Mouse (Mus musculus) kidney, postnatal 0 days (tissue): ENCODE measurements around the gene Kif18b. TPM values are rescaled to one million over a fixed set of nuclear protein-coding genes. Genes with fewer than 3 reads are reported as not detected.

Source experiments
- ATAC-seq: fragments of 200-750 bp; cut with Nextera tagmentation; replicated peaks from 2 replicates; pipeline ENCODE4 v1.8.0; 2017; ENCODE audit warnings: low read depth, moderate number of reproducible peaks, moderate TSS enrichment, moderate library complexity; ENCODE audit not compliant: low FRiP score
- DNase-seq: peaks from one replicate; pipeline ENCODE4 v3.0.0-alpha.2; 2016; ENCODE audit warnings: low spot score
- H3K27ac ChIP-seq: fragments of 300-500 bp; sonication (generic); 2 replicates; pipeline ENCODE4 v1.5.1; 2014; ENCODE audit warnings: mild to moderate bottlenecking
- H3K27me3 ChIP-seq: fragments of 300-500 bp; sonication (generic); 2 replicates; pipeline ENCODE4 v1.6.1; 2014; ENCODE audit warnings: low read length, mixed read lengths; ENCODE audit not compliant: insufficient read depth
- H3K36me3 ChIP-seq: fragments of 300-500 bp; sonication (generic); 2 replicates; pipeline ENCODE4 v1.6.1; 2014; ENCODE audit warnings: low read length, mixed read lengths; ENCODE audit not compliant: insufficient read depth
- H3K4me1 ChIP-seq: fragments of 300-500 bp; sonication (generic); replicated peaks from 2 replicates; pipeline ENCODE4 v1.6.1; 2014; ENCODE audit warnings: antibody characterized with exemption, low read length, mixed read lengths; ENCODE audit not compliant: insufficient read depth
- H3K4me2 ChIP-seq: fragments of 300-500 bp; sonication (generic); 2 replicates; pipeline ENCODE4 v1.6.1; 2014; ENCODE audit warnings: mild to moderate bottlenecking, low read length, moderate library complexity, mixed read lengths
- H3K4me3 ChIP-seq: fragments of 300-500 bp; sonication (generic); replicated peaks from 2 replicates; pipeline ENCODE4 v1.5.1; 2014; ENCODE audit warnings: low read depth, low read length
- H3K9ac ChIP-seq: fragments of 300-500 bp; sonication (generic); 2 replicates; pipeline ENCODE4 v1.6.1; 2014; ENCODE audit warnings: low read depth, low read length
- H3K9me3 ChIP-seq: fragments of 300-500 bp; sonication (generic); replicated peaks from 2 replicates; pipeline ENCODE4 v1.6.1; 2016; ENCODE audit warnings: low read length, inconsistent platforms, mixed read lengths
- CTCF ChIP-seq: IDR thresholded peaks from 2 replicates; pipeline ENCODE4 v1.5.1; 2016; ENCODE audit warnings: antibody characterized with exemption, low read depth, mild to moderate bottlenecking, moderate library complexity
- WGBS: fragments of 180-500 bp; shearing (Covaris S2); extraction: QIAGEN DNeasy Blood & Tissue Kit; methylation state at CpG from one replicate; pipeline ENCODE4 v1.1.7; 2014; 5-methylcytosine and 5-hydroxymethylcytosine counted together
- polyA plus RNA-seq: library from polyadenylated mRNA; unstranded; fragments of >200 nt; fragmentation: Nextera tagmentation; extraction: Ambion mirVana; gene quantifications from 2 replicates; pipeline ENCODE4 v1.2.1, GENCODE M21; 2015

Kif18b gene
- polyA plus RNA-seq, 1 experiment from 2014 or later: 2.6 TPM

DNA sequence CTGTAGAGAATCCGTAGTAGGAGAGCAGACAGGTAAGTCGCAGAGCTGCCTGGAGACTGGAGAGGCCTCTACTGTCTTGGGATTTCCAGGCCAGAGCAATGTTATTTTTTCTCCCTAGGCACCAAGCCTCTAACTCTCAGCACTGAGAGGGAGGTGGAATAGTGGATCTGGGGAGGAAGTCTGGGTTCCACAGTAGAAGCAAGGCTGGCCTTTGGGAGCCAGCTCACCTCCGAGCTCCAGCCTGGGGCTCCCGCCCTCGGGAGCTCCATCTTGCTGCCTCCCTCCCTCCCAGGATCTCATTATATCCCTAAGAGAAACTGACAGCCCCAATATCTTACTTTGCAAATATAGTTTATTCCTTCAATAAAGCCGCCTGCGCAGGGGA is 37.9 kb upstream of the Kif18b start:
- TF ChIP-seq CTCF: no peak
- 36% methylated on average over 7 of the region's 7 CpGs for WGBS
- no peak for ATAC-seq
- no peak for DNase-seq
- no peaks in the 10 kb centered on the region; the same call in 1 of the 2 replicates for H3K27me3 ChIP-seq
- no peaks in the 10 kb centered on the region for H3K36me3 ChIP-seq
- H3K27ac ChIP-seq: no peak overlapping the region
- no peak overlapping the region for H3K9ac ChIP-seq
- no peak overlapping the region for H3K4me3 ChIP-seq
- H3K9me3 ChIP-seq: no peaks in the 10 kb centered on the region
- H3K4me2 ChIP-seq: peak overlapping the region; percentile 23
- H3K4me1 ChIP-seq: peaks cover 15% of the 10 kb centered on the region

DNA sequence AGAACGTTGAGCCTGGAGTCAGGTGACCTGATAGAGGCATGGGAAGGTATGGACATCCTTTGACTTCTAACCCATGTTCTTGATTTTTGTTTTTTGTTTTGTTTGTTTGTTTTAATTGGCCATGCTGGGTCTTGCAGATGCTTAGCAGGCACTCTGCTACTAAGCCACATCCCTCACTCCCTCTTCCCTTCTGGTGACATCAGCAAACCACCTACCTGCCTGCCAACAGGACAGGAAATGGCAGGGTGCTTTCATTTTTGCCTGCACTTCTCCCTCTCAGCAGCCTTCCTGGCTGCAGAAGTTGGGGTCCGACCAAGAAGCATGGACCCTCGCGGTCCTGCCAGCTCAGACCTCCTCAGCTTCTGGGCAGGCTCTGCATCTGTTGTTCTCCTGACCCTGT is 36.2 kb upstream of the Kif18b start:
- Histone ChIP-seq H3K36me3 (no peaks in the 10 kb centered on the region), H3K9me3 (no peaks in the 10 kb centered on the region), H3K27me3 (no peaks in the 10 kb centered on the region; the same call in 1 of the 2 replicates), H3K27ac (no peak overlapping the region), H3K4me1 (peaks cover 15% of the 10 kb centered on the region), H3K4me2 (no peak overlapping the region), H3K4me3 (no peak overlapping the region), H3K9ac (no peak overlapping the region)
- ATAC-seq (no peak), DNase-seq (no peak)
- 92% methylated on average over 4 of the region's 4 CpGs for WGBS
- no peak for TF ChIP-seq CTCF

DNA sequence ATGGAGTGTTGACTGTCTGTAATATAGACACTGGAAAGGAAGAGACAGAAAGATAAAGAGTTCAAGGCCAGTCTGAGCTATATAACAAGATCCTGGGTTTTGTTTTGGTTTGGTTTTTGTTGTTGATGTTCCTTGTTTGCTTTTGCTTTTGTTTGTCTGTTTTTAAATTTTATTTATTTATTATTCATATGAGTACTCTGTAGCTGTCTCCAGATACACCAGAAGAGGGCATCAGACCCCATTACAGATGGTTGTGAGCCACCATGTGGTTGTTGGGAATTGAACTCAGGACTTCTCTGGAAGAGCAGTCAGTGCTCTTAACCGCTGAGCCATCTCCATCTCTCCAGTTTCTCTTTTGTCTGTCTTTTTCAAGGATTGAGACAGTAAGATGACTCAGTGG is 33.9 kb upstream of the Kif18b start:
- H3K4me1 ChIP-seq: peaks cover 7% of the 10 kb centered on the region
- no peak overlapping the region for H3K9ac ChIP-seq
- no peak overlapping the region for H3K4me2 ChIP-seq
- ATAC-seq (no peak), DNase-seq (no peak)
- no peaks in the 10 kb centered on the region for H3K36me3 ChIP-seq
- no peaks in the 10 kb centered on the region for H3K9me3 ChIP-seq
- no peak overlapping the region for H3K27ac ChIP-seq
- peak; percentile 32; the same call in 1 of the 2 replicates for TF ChIP-seq CTCF
- no peak overlapping the region for H3K4me3 ChIP-seq
- WGBS: 81% methylated on average over 1 of the region's 1 CpGs
- peaks cover 5% of the 10 kb centered on the region; the same call in 1 of the 2 replicates for H3K27me3 ChIP-seq

DNA sequence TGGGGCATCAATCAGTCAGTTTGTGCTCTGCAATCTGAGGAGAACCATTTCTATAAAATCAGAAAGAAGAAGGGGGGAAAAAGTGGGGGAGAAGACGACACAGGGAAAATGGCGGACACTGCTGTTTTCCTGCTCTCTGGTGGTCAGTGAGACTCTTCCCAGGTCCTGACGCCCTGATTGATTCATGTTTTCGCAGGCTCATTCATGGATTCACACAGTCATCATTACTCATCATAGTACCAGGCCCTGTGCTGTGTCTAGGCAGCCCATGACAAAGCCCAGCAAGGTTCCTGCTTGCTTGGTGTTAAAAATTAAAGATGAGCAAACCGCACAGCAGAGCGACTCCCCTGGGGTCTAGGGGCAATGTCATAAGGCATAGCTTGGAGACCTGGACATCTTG is 33.5 kb upstream of the Kif18b start:
- DNase-seq (no peak), ATAC-seq (no peak)
- Histone ChIP-seq H3K27me3 (peaks cover 5% of the 10 kb centered on the region; the same call in 1 of the 2 replicates), H3K4me3 (no peak overlapping the region), H3K9me3 (no peaks in the 10 kb centered on the region), H3K4me2 (no peak overlapping the region), H3K4me1 (peaks cover 3% of the 10 kb centered on the region; the same call in 1 of the 2 replicates), H3K36me3 (no peaks in the 10 kb centered on the region), H3K27ac (no peak overlapping the region), H3K9ac (no peak overlapping the region)
- WGBS: 87% methylated on average over 6 of the region's 6 CpGs
- TF ChIP-seq CTCF: no peak

DNA sequence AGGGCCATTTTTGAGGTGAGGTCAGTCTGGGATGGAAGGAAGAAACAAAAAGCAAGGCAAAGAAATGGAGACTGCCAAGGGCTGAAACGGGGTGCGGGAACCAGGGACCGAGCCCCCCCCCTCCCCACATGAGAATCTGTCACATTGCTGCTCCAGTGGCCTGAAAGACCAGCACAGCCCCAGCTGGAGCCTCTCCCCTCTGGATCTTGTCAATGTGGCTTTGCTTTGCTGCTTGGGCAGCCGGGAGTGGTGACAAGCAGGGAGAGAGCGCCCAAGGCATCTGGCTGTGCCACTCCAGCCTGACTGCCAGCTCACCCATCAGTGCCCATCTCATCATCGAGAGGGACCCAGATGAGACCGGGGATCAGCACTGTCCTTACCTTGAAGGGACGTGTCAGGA is 32.8 kb upstream of the Kif18b start:
- 87% methylated on average over 8 of the region's 8 CpGs for WGBS
- Histone ChIP-seq H3K36me3 (no peaks in the 10 kb centered on the region), H3K4me3 (no peak overlapping the region), H3K27ac (no peak overlapping the region), H3K4me2 (no peak overlapping the region), H3K27me3 (peaks cover 5% of the 10 kb centered on the region; the same call in 1 of the 2 replicates), H3K9me3 (no peaks in the 10 kb centered on the region), H3K4me1 (no peaks in the 10 kb centered on the region), H3K9ac (no peak overlapping the region)
- no peak for ATAC-seq
- TF ChIP-seq CTCF: no peak
- DNase-seq: no peak

DNA sequence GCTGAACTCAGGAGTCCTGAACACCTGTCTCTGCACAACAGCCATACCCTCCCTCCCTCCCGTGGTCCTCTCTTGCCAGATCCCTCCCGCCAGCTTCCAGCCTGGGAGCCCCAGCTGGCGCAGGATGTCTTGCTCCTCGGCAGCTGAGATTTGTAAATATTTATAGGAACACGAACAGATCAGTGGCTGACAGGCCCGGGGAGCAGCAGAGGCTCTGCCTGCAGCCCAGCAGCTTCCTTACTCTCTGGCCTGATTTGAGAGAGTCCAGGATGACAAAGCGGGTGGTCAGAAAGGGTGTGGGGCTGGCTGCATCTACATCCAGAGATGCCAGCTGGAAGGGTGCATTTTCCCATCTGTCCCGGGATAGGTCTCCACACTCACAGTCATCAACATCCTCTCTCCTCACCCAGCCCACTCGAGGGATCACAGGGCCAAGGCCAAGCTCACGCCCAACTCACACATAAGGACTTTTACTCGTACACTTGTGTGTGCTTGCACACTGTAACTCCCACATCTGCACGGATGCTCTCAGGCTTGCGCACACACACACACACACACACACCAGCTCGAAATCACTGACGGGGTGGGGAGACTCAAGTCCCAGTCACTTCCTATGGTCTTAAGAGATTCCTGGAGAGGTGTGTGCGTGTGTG is 32.2 kb upstream of the Kif18b start:
- WGBS: 52% methylated on average over 16 of the region's 16 CpGs
- H3K36me3 ChIP-seq: no peaks in the 10 kb centered on the region
- peak; percentile 31 for DNase-seq
- H3K9ac ChIP-seq: no peak overlapping the region
- H3K4me3 ChIP-seq: no peak overlapping the region
- H3K27me3 ChIP-seq: peaks cover 5% of the 10 kb centered on the region; the same call in 1 of the 2 replicates
- H3K4me2 ChIP-seq: no peak overlapping the region
- H3K4me1 ChIP-seq: no peaks in the 10 kb centered on the region
- ATAC-seq: no peak
- no peak for TF ChIP-seq CTCF
- no peak overlapping the region for H3K27ac ChIP-seq
- H3K9me3 ChIP-seq: no peaks in the 10 kb centered on the region
